Mouse (Mus musculus) cerebellum, adult 2 months (tissue): Measurements from ENCODE around the gene Pex14. TPM values are rescaled to one million over a fixed set of nuclear protein-coding genes. Genes with fewer than 3 reads are reported as not detected.

Experiments used
- DNase-seq, 2 experiments: peaks; one replicate each; pipeline ENCODE4 v3.0.0; 2021
- H3K27ac ChIP-seq: fragments of 200-500 bp; 2 replicates; pipeline ENCODE4 v1.5.1; 2012; ENCODE audit warnings: low read length, control low read depth, inconsistent platforms; ENCODE audit not compliant: insufficient read depth
- H3K27me3 ChIP-seq: fragments of 200-500 bp; 2 replicates; pipeline ENCODE4 v1.6.1; 2012; ENCODE audit warnings: inconsistent platforms, mild to moderate bottlenecking, low read length, moderate library complexity; ENCODE audit not compliant: control insufficient read depth, insufficient read depth
- H3K4me1 ChIP-seq: fragments of 200-500 bp; 2 replicates; pipeline ENCODE4 v1.6.1; 2011; ENCODE audit warnings: low read length; ENCODE audit not compliant: control insufficient read depth, insufficient read depth
- H3K4me3 ChIP-seq: fragments of 200-500 bp; replicated peaks from 2 replicates; pipeline ENCODE3; 2011; ENCODE audit warnings: mild to moderate bottlenecking, low read depth, low read length, control low read depth; ENCODE audit not compliant: insufficient read depth
- CTCF ChIP-seq: fragments of 200-500 bp; IDR thresholded peaks from 2 replicates; pipeline ENCODE4 v1.5.1; 2011; ENCODE audit warnings: low read depth, mild to moderate bottlenecking, control low read depth, low read length, moderate library complexity, borderline replicate concordance; ENCODE audit not compliant: insufficient read depth
- POLR2A ChIP-seq: fragments of 200-500 bp; IDR thresholded peaks from 2 replicates; pipeline ENCODE4 v1.6.1; 2011; ENCODE audit warnings: low read length, control low read depth, borderline replicate concordance; ENCODE audit not compliant: insufficient read depth
- WGBS: fragments of 180-500 bp; shearing (Covaris S2); methylation state at CpG from one replicate; pipeline ENCODE4 v1.1.7; 2018; 5-methylcytosine and 5-hydroxymethylcytosine counted together
- polyA plus RNA-seq: library from polyadenylated mRNA; depleted of rRNA; stranded (reverse); fragments of >200 nt; gene quantifications from 2 replicates; pipeline ENCODE4 v1.2.3, GENCODE M21; 2012

Pex14 gene
- polyA plus RNA-seq, 1 experiment: 52.5 TPM

- 92% methylated on average over 8 of the region's 8 CpGs for WGBS
- no peak for TF ChIP-seq CTCF
- no peak for TF ChIP-seq POLR2A
- Histone ChIP-seq H3K4me3 (no peak overlapping the region), H3K27me3 (no peaks in the 10 kb centered on the region), H3K4me1 (no peaks in the 10 kb centered on the region), H3K27ac (no peak overlapping the region)
- DNase-seq: no peak
Observed at GRCm38 (mm10) chr4:149091364-149091763, 8.3 kb downstream of the Pex14 start.

GRCm38 (mm10) chr4:149085381-149085780, 14.3 kb downstream of the Pex14 start:
- 81% methylated on average over 5 of the region's 5 CpGs for WGBS
- Histone ChIP-seq H3K4me1 (peaks cover 18% of the 10 kb centered on the region), H3K27ac (no peak overlapping the region), H3K4me3 (no peak overlapping the region), H3K27me3 (no peaks in the 10 kb centered on the region)
- TF ChIP-seq POLR2A (no peak), CTCF (no peak)
- DNase-seq: no peak

- DNase-seq: peak; percentile 89 to 92
- 4% methylated on average over 17 of the region's 17 CpGs for WGBS
- no peak for TF ChIP-seq CTCF
- no peak for TF ChIP-seq POLR2A
- Histone ChIP-seq H3K27ac (no peak overlapping the region), H3K4me1 (peaks cover 18% of the 10 kb centered on the region), H3K27me3 (no peaks in the 10 kb centered on the region), H3K4me3 (peak overlapping the region; percentile 56)
Observed at GRCm38 (mm10) chr4:149081528-149081927, 18.1 kb downstream of the Pex14 start.

GRCm38 (mm10) chr4:149080111-149080510, 19.6 kb downstream of the Pex14 start:
- DNase-seq: no peak
- H3K4me3 ChIP-seq: no peak overlapping the region
- peaks cover 24% of the 10 kb centered on the region for H3K4me1 ChIP-seq
- no peak overlapping the region for H3K27ac ChIP-seq
- 95% methylated on average over 8 of the region's 8 CpGs for WGBS
- no peaks in the 10 kb centered on the region for H3K27me3 ChIP-seq
- TF ChIP-seq POLR2A: no peak
- TF ChIP-seq CTCF: no peak

GRCm38 (mm10) chr4:149079629-149080028, 20.0 kb downstream of the Pex14 start:
- 93% methylated on average over 6 of the region's 6 CpGs for WGBS
- TF ChIP-seq CTCF (no peak), POLR2A (no peak)
- Histone ChIP-seq H3K4me3 (no peak overlapping the region), H3K4me1 (peaks cover 24% of the 10 kb centered on the region), H3K27me3 (no peaks in the 10 kb centered on the region), H3K27ac (no peak overlapping the region)
- no peak for DNase-seq

- Histone ChIP-seq H3K4me3 (no peak overlapping the region), H3K4me1 (peaks cover 24% of the 10 kb centered on the region), H3K27ac (no peak overlapping the region), H3K27me3 (no peaks in the 10 kb centered on the region)
- WGBS: 81% methylated on average over 4 of the region's 4 CpGs
- no peak for TF ChIP-seq POLR2A
- TF ChIP-seq CTCF: no peak
- no peak for DNase-seq
Observed at GRCm38 (mm10) chr4:149078261-149078660, 21.4 kb downstream of the Pex14 start.

GRCm38 (mm10) chr4:149075871-149076575, 23.7 kb downstream of the Pex14 start:
- H3K27ac ChIP-seq: no peak overlapping the region

GRCm38 (mm10) chr4:149075073-149075472, 24.6 kb downstream of the Pex14 start:
- no peak for DNase-seq
- Histone ChIP-seq H3K27me3 (no peaks in the 10 kb centered on the region), H3K27ac (no peak overlapping the region), H3K4me1 (peaks cover 6% of the 10 kb centered on the region; the same call in 1 of the 2 replicates), H3K4me3 (no peak overlapping the region)
- 71% methylated on average over 13 of the region's 13 CpGs for WGBS
- no peak for TF ChIP-seq CTCF
- TF ChIP-seq POLR2A: no peak

More at GRCm38 (mm10) chr4:149075871-149076575, 23.7 kb downstream of the Pex14 start:
- TF ChIP-seq POLR2A (no peak), CTCF (peak; percentile 74)
- Histone ChIP-seq H3K4me1 (peaks cover 10% of the 10 kb centered on the region), H3K4me3 (no peak overlapping the region), H3K27me3 (no peaks in the 10 kb centered on the region)
- WGBS: 27% methylated on average over 10 of the region's 10 CpGs
- peak; percentile 62 to 68 for DNase-seq
